Mouse (Mus musculus): ENCODE results near the gene BC035044.
"Not testable (repeated sequence)": the region's sequence is repeated elsewhere in the genome, so short reads cannot be mapped to it uniquely, and the experiment has no call there.

Gene BC035044

GRCm38 (mm10) chr6:128890948-128891355, at the start of gene BC035044:
Gene BC035044 (minus strand): TSS chr6:128891126.
- CTCF ChIA-PET, result interaction anchor here (0.8 kb wide), 2 partner anchors 45 to 291 kb away, joined by 3 read pairs; no protein-coding TSS in a partner anchor

- CTCF ChIA-PET, result not testable (repeated sequence)
These were observed 45.2 kb upstream of the BC035044 start for GRCm38 (mm10) chr6:128935889-128936665.

GRCm38 (mm10) chr6:128934081-128934480, 43.2 kb upstream of the BC035044 start, which contains the start of gene Clec2g:
Gene Clec2g (plus strand): TSS chr6:128934381.
- CTCF ChIA-PET, result not testable (repeated sequence)

- CTCF ChIA-PET, result no interaction called here
These were observed 42.1 kb upstream of the BC035044 start for GRCm38 (mm10) chr6:128933050-128933449.

- CTCF ChIA-PET, result interaction anchor here (0.5 kb wide), 1 partner anchor 291 kb away, joined by 4 read pairs; no protein-coding TSS in a partner anchor
These were observed 26.4 kb upstream of the BC035044 start for GRCm38 (mm10) chr6:128917322-128917721.

GRCm38 (mm10) chr6:128913598-128914254, 22.8 kb upstream of the BC035044 start:
- CTCF ChIA-PET, result no interaction called here

- CTCF ChIA-PET, result not testable (repeated sequence)
These were observed 10.0 kb upstream of the BC035044 start for GRCm38 (mm10) chr6:128900796-128901552.

GRCm38 (mm10) chr6:128900044-128900443, 9.1 kb upstream of the BC035044 start:
- CTCF ChIA-PET, result no interaction called here

- CTCF ChIA-PET, result no interaction called here
These were observed 4.6 kb upstream of the BC035044 start for GRCm38 (mm10) chr6:128895404-128896001.

GRCm38 (mm10) chr6:128888834-128889233, 2.1 kb downstream of the BC035044 start:
- CTCF ChIA-PET, result interaction anchor here (0.6 kb wide), 1 partner anchor 94 kb away, joined by 5 read pairs; no protein-coding TSS in a partner anchor

GRCm38 (mm10) chr6:128887091-128887790, 3.7 kb downstream of the BC035044 start, which contains the start of gene Clec2i:
Gene Clec2i (plus strand): TSS chr6:128887588.
- CTCF ChIA-PET, result interaction anchor here (0.7 kb wide), 1 partner anchor 352 kb away, joined by 3 read pairs; no protein-coding TSS in a partner anchor

- CTCF ChIA-PET, result no interaction called here
These were observed 18.9 kb downstream of the BC035044 start for GRCm38 (mm10) chr6:128871910-128872610.

GRCm38 (mm10) chr6:128868861-128869260, 22.1 kb downstream of the BC035044 start:
- CTCF ChIA-PET, result interaction anchor here (0.7 kb wide), 1 partner anchor 13 kb away, joined by 12 read pairs; no protein-coding TSS in a partner anchor

GRCm38 (mm10) chr6:128857976-128858375, 33.0 kb downstream of the BC035044 start:
- CTCF ChIA-PET, result no interaction called here

GRCm38 (mm10) chr6:128856250-128856649, 34.7 kb downstream of the BC035044 start:
- CTCF ChIA-PET, result interaction anchor here (0.8 to 1.2 kb wide), 3 partner anchors 13 to 398 kb away, joined by 3 to 12 read pairs (median 12); no protein-coding TSS in a partner anchor

GRCm38 (mm10) chr6:128855477-128855876, 35.4 kb downstream of the BC035044 start:
- CTCF ChIA-PET, result interaction anchor here (0.5 to 1.2 kb wide), 3 partner anchors 14 to 399 kb away, joined by 3 to 12 read pairs (median 11); no protein-coding TSS in a partner anchor

- CTCF ChIA-PET, result interaction anchor here (0.5 kb wide), 1 partner anchor 31 kb away, joined by 11 read pairs; no protein-coding TSS in a partner anchor
These were observed 36.0 kb downstream of the BC035044 start for GRCm38 (mm10) chr6:128854895-128855294.

GRCm38 (mm10) chr6:128854024-128854820, 36.7 kb downstream of the BC035044 start:
- CTCF ChIA-PET, result interaction anchor here (0.5 kb wide), 1 partner anchor 416 kb away, joined by 3 read pairs; no protein-coding TSS in a partner anchor

- CTCF ChIA-PET, result interaction anchor here (0.9 kb wide), 1 partner anchor 403 kb away, joined by 3 read pairs; no protein-coding TSS in a partner anchor
These were observed 38.2 kb downstream of the BC035044 start for GRCm38 (mm10) chr6:128852766-128853165.

Data from spleen, embryonic (tissue).